Mouse (Mus musculus) hindbrain, embryonic 13.5 days (tissue): ENCODE measurements around the gene Tmem212. TPM values are rescaled to one million over a fixed set of nuclear protein-coding genes. Genes with fewer than 3 reads are reported as not detected.
A peak's percentile ranks its signal among the peaks of the same experiment; 100 is the strongest.
"Not testable (repeated sequence)": the region's sequence is repeated elsewhere in the genome, so short reads cannot be mapped to it uniquely, and the experiment has no call there.

Experiments
- ATAC-seq: fragments of 200-750 bp; cut with Nextera tagmentation; 2 replicates; pipeline ENCODE4 v1.8.0; 2017; ENCODE audit warnings: moderate TSS enrichment; ENCODE audit not compliant: low FRiP score
- H3K27ac ChIP-seq: fragments of 300-500 bp; sonication (generic); 2 replicates; pipeline ENCODE4 v1.5.1; 2015; ENCODE audit warnings: inconsistent platforms, mild to moderate bottlenecking, moderate library complexity
- H3K27me3 ChIP-seq: fragments of 300-500 bp; sonication (generic); 2 replicates; pipeline ENCODE4 v1.6.1; 2015; ENCODE audit warnings: mild to moderate bottlenecking, inconsistent platforms
- H3K36me3 ChIP-seq: fragments of 300-500 bp; sonication (generic); 2 replicates; pipeline ENCODE4 v1.6.1; 2015; ENCODE audit warnings: mild to moderate bottlenecking, inconsistent platforms
- H3K4me1 ChIP-seq: fragments of 300-500 bp; sonication (generic); replicated peaks from 2 replicates; pipeline ENCODE4 v1.6.1; 2015; ENCODE audit warnings: inconsistent platforms
- H3K4me2 ChIP-seq: fragments of 300-500 bp; sonication (generic); 2 replicates; pipeline ENCODE4 v1.6.1; 2015; ENCODE audit warnings: inconsistent platforms, mild to moderate bottlenecking, moderate library complexity
- H3K4me3 ChIP-seq: fragments of 300-500 bp; sonication (generic); 2 replicates; pipeline ENCODE4 v1.5.1; 2015; ENCODE audit warnings: mild to moderate bottlenecking, inconsistent platforms
- H3K9ac ChIP-seq: fragments of 300-500 bp; sonication (generic); 2 replicates; pipeline ENCODE4 v1.6.1; 2015; ENCODE audit warnings: mild to moderate bottlenecking, inconsistent platforms
- H3K9me3 ChIP-seq: fragments of 300-500 bp; sonication (generic); 2 replicates; pipeline ENCODE4 v1.6.1; 2016; ENCODE audit warnings: inconsistent platforms
- WGBS: fragments of 180-500 bp; shearing (Covaris S2); methylation state at CpG from one replicate; pipeline ENCODE4 v1.1.7; 2015; 5-methylcytosine and 5-hydroxymethylcytosine counted together
- polyA plus RNA-seq: library from polyadenylated mRNA; unstranded; fragments of >200 nt; fragmentation: Nextera tagmentation; extraction: Ambion mirVana; gene quantifications from 2 replicates; pipeline ENCODE4 v1.2.1, GENCODE M21; 2015

The Tmem212 gene
- polyA plus RNA-seq, result not detected in 2 replicates

DNA sequence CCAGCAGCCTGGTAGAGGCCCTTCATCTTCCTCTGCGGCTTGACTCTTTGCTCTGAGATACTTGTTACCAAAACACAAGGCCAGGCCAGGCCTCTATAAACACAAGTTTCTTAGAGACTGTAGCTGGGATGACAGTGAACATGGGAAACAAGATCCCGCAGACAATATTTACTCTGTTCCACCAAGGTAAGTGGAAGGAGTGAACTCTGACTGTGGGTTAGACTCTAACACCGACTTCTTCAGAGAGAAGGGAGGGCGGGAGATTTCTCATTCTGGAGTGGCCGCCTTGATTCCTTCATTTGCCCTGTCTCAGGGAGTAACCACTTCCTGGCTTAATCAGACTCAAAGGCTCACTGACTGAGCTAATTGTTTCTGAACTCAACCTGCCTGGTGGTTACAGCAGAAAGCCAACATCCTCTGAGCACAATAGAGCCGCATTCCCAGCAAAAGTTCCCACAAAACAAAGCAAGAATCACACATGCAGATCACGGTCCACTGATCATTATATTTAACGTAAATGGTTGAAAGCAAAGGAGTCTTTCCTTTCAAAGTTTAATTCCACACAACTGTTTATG lies at the start of gene Tmem212:
TSS of gene Tmem212 (minus strand) at position 51 of the 575 bp plus-strand sequence.
- no peaks in the 10 kb centered on the region for H3K27me3 ChIP-seq
- H3K27ac ChIP-seq, result no peak within 1 kb of the TSS
- H3K9ac ChIP-seq, result no peak within 1 kb of the TSS
- no peaks in the 10 kb centered on the region for H3K9me3 ChIP-seq
- 77% methylated on average over 8 of the region's 8 CpGs for WGBS
- no peak within 1 kb of the TSS for H3K4me2 ChIP-seq
- no peaks in the 10 kb centered on the region for H3K36me3 ChIP-seq
- no peak for ATAC-seq
- no peaks in the 10 kb centered on the region for H3K4me1 ChIP-seq
- H3K4me3 ChIP-seq, result no peak within 1 kb of the TSS

DNA sequence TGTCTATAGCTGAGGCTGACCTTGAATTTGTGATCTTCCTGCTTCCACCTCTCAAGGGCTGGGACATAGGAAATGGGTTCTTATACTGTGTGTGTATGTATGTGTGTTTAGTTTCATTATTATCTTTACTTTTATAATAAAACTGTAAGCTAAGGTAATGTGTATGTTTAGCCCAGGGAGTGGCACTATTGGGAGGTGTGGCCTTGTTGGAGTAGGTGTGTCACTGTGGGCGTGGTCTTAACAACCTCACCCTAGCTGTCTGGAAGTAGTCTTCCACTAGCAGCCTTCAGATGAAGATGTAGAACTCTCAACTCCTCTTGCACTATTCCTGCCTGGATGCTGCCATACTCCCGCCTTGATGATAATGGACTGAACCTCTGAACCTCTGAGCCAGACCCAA lies 49.2 kb upstream of the Tmem212 start:
- not testable (repeated sequence) for H3K4me1 ChIP-seq, H3K9me3 ChIP-seq, H3K4me2 ChIP-seq, H3K27me3 ChIP-seq, H3K27ac ChIP-seq, ATAC-seq, H3K9ac ChIP-seq, H3K4me3 ChIP-seq, H3K36me3 ChIP-seq
- WGBS, result 87% methylated on average over 2 of the region's 2 CpGs

DNA sequence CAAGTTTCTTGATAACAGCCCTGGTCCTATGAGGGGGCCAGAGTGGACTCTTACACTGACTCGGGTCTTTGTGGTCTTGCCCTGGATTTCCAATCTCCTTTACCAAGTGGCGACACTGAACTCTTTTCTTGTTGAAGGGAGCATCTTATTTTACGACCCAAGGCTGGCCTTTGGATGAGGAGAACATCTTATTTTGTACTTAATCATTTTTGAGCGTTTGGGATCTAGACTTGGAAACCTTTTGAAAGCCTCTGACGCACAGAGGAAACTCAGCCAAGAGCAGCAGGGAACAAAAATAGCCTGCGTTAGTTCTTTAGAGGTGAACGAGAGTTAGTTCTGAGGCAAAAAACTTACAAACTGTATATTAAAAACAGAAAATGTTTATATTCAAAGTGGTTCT lies 46.8 kb upstream of the Tmem212 start:
- Histone ChIP-seq H3K4me3 (no peak overlapping the region), H3K4me2 (no peak overlapping the region), H3K4me1 (peaks cover 19% of the 10 kb centered on the region), H3K9me3 (no peaks in the 10 kb centered on the region), H3K9ac (no peak overlapping the region), H3K36me3 (no peaks in the 10 kb centered on the region), H3K27me3 (peaks cover 15% of the 10 kb centered on the region), H3K27ac (no peak overlapping the region)
- 83% methylated on average over 7 of the region's 7 CpGs for WGBS
- no peak for ATAC-seq

DNA sequence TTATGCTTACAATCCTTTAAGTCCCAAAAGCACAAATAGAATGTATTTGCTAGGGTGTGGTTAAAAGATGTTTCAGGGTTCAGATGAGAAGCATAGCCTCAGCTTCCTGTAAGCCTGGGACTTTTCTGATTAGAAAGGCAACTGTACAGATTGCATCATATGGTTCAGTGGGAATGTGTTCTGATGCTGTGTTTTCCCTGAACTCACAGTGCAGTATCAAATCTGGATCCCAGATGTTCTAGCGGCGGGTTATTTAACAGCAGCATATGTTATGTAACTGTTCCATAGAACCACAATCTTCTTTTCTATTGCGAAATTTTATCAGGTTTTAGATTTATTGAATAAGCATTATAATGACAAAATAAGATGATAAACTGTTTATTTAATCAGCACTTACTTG lies 45.5 kb upstream of the Tmem212 start:
- Histone ChIP-seq H3K9me3 (no peaks in the 10 kb centered on the region), H3K4me3 (no peak overlapping the region), H3K4me2 (no peak overlapping the region), H3K27me3 (peaks cover 27% of the 10 kb centered on the region), H3K27ac (no peak overlapping the region), H3K36me3 (no peaks in the 10 kb centered on the region), H3K4me1 (peaks cover 19% of the 10 kb centered on the region), H3K9ac (no peak overlapping the region)
- ATAC-seq, result no peak
- 78% methylated on average over 3 of the region's 3 CpGs for WGBS

DNA sequence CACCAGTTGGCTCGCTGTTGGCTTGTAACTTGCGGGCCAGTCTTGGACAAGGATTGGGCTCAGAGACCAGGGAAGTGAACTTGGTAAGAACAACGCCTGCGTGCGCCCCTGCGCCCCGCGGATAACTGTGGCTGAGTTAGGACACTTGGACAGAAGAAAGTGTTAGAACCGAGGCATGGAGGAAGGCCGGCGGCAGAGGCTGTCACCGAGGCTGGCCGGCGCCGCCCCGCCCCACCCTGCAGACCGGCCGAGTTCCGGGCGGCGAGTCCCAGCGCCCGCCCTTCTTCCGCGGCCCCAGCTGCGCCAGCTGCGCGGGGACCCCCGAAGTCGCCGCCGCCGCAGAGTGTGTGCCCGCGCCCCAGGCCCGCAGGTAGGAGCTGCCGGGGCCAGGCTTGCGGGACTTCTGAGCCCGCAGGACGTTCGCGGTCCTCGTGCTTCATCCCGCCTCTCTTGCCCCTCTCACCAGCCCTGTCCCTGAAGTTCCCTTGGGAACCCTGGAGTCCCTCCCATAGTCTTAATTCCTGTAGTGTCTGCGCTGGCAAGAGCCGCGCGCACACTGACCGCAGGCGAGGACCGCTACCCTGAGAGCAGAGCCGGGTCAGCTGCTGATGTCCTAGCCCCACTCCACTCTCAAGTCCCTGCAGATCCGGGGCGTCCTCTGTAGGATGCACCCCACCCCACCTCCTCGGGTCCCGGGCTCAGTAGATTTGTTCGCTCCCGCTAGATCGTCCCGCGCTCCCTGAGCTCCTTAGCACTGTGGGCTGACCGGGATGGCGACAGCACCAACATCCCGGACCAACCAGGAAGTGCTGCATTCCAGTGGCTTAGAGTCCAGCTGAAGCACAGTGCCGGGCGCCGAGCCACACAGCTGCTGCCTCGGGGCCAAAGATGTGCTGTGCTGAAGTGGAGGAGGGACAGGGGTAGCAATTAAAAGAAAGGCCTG lies 42.5 kb upstream of the Tmem212 start, which contains the start of gene Pld1:
TSS of gene Pld1 (plus strand) at position 315 of the 943 bp plus-strand sequence.
- peaks cover 30% of the 10 kb centered on the region for H3K27me3 ChIP-seq
- peak; percentile 85 for ATAC-seq

DNA sequence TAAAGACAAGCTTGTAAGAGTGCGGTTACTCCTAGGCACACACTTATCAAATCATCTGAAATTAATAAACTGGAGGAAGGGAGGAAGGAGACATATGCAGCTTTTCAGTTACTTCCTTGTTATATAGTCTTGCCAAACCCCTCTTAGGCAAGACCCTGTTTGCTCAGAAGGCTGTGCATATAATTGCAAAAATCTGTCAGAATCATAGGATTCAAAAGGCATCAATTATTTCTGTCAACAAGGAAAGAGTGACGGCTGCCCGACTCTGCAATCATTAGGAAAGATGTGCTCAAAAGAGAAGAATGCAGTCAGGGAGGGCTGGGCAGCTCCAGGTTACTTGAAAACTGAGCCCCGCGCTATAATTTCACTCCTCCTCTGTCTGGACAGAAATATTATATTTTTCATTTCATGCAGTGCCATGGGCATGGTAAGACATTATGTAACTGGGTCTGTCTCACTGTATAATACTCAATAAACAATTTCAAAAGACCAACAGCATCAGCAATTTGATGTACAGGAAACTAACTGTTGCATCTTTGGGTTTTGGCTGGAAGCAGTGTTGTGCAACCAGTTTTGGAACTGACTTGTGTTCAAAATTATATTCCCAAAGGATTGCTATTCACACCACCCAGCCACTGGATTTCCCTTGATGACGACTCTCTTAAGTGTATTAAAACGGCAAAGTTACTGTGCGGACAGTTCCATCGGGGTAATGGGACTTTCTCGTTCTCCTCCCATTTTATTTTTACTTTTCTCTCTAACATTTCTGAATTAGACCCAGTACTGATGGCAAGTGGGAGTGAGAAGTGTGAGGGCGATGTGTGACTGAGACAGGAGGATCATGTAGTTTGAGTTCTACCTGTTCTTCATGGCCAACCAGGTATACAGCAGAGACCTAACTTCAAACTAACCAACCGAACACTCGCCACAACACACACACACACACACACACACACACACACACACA lies 41.3 kb upstream of the Tmem212 start:
- no peak for ATAC-seq
- H3K4me1 ChIP-seq, result peaks cover 19% of the 10 kb centered on the region
- 85% methylated on average over 13 of the region's 13 CpGs for WGBS
- no peak overlapping the region for H3K9ac ChIP-seq
- no peaks in the 10 kb centered on the region for H3K9me3 ChIP-seq
- H3K4me3 ChIP-seq, result no peak overlapping the region
- H3K36me3 ChIP-seq, result no peaks in the 10 kb centered on the region
- no peak overlapping the region for H3K27ac ChIP-seq
- peaks cover 30% of the 10 kb centered on the region for H3K27me3 ChIP-seq
- peak overlapping the region; percentile 99 for H3K4me2 ChIP-seq

More for the DNA sequence above, 42.5 kb upstream of the Tmem212 start, which contains the start of gene Pld1:
- Histone ChIP-seq H3K27ac (peak within 1 kb of the TSS; percentile 58), H3K4me1 (peaks cover 19% of the 10 kb centered on the region), H3K4me3 (peak within 1 kb of the TSS; percentile 62), H3K9ac (peak within 1 kb of the TSS; percentile 74), H3K36me3 (no peaks in the 10 kb centered on the region), H3K4me2 (peak within 1 kb of the TSS; percentile 99), H3K9me3 (no peaks in the 10 kb centered on the region)
- under 1% methylated on average over 68 of the region's 68 CpGs for WGBS

DNA sequence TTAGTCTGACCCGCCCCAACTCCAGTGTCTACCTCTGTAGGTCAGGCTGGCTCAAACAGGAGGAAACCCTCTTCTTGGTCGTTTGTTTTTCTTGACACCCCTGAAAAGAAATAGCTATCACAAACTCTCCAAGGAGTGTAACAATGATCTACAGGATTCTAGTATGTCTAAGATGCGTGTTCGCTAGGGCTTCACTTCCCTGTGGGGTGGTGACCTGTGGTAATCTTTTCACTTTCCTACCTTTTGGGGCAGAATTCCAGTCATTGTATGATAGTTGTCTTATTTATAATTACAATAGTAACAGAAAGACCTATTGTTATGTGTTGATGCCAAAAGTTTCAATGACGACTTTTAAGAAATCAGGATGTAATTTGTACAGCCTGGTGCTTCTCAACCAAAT lies 40.6 kb upstream of the Tmem212 start:
- H3K36me3 ChIP-seq, result no peaks in the 10 kb centered on the region
- no peak overlapping the region for H3K4me3 ChIP-seq
- H3K9ac ChIP-seq, result no peak overlapping the region
- peaks cover 19% of the 10 kb centered on the region for H3K4me1 ChIP-seq
- no peak overlapping the region for H3K4me2 ChIP-seq
- 79% methylated on average over 5 of the region's 5 CpGs for WGBS
- no peak overlapping the region for H3K27ac ChIP-seq
- peaks cover 30% of the 10 kb centered on the region for H3K27me3 ChIP-seq
- ATAC-seq, result no peak
- no peaks in the 10 kb centered on the region for H3K9me3 ChIP-seq

DNA sequence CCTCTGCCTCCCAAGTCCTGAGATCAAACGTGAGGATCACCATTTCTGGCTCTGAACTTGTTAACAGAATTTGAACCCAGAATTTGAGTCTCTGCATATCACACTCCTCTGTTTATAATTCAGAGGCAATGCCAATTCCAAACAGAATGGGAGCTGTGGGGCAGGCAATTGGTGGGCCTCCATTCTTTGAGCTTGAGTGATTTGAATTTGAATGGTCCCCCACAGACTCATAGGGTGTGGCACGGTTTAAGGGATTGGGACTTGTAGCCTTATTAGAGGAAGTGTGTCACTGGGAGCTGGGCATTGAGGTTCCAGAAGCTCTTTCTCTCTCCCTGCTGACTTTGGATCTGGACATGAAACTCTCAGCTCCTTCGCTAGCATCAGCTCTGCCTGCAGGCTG lies 39.5 kb upstream of the Tmem212 start:
- Histone ChIP-seq H3K4me1 (peaks cover 19% of the 10 kb centered on the region), H3K27me3 (peaks cover 30% of the 10 kb centered on the region), H3K9ac (no peak overlapping the region), H3K4me2 (no peak overlapping the region), H3K36me3 (no peaks in the 10 kb centered on the region), H3K4me3 (no peak overlapping the region), H3K9me3 (no peaks in the 10 kb centered on the region), H3K27ac (no peak overlapping the region)
- WGBS, result 62% methylated on average over 3 of the region's 3 CpGs
- no peak for ATAC-seq

DNA sequence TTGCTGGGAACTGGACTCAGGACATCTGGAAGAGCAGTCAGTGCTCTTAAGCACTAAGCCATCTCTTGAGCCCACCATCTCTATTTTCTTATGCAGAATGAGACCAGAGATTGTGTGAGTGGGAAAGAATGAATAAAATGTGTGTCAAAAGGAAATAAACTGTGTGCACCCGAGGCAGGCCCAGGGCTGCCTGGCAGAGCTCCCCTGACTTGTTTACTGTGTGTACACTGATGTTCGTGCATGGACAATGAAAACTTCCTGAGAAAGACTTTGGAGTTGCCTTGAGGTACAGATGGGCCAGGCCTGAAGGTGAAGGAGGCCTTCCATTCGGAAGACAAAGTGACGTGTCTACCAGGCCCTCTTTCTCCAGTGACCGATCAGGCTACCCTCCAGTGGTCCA lies 36.2 kb upstream of the Tmem212 start:
- no peak for ATAC-seq
- Histone ChIP-seq H3K9ac (no peak overlapping the region), H3K9me3 (no peaks in the 10 kb centered on the region), H3K4me2 (no peak overlapping the region), H3K4me1 (no peaks in the 10 kb centered on the region), H3K27me3 (peaks cover 11% of the 10 kb centered on the region), H3K27ac (no peak overlapping the region), H3K4me3 (no peak overlapping the region), H3K36me3 (no peaks in the 10 kb centered on the region)
- WGBS, result 90% methylated on average over 5 of the region's 5 CpGs

DNA sequence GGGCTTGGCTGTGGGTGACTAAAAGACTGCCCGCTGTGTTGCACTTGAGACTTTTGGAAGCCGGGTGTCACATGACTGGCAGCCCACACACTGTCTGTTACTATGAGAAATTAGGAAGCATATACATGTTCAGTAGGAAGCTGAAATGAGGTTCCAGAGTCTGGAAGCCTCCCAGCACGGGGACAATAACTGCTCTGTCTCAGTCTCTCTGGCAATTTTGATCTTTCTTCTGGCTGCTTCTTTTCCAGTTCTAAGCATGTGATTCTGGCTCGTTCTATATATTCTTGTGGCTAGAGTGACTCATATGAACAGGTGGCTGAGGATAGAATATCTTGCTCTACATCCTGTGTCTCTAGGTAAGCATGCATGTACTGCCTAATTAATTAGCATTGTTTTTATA lies 33.1 kb upstream of the Tmem212 start:
- Histone ChIP-seq H3K4me2 (no peak overlapping the region), H3K27ac (no peak overlapping the region), H3K27me3 (no peaks in the 10 kb centered on the region), H3K9me3 (no peaks in the 10 kb centered on the region), H3K4me3 (no peak overlapping the region), H3K4me1 (no peaks in the 10 kb centered on the region), H3K36me3 (no peaks in the 10 kb centered on the region), H3K9ac (no peak overlapping the region)
- ATAC-seq, result no peak
- WGBS, result 93% methylated on average over 4 of the region's 4 CpGs

DNA sequence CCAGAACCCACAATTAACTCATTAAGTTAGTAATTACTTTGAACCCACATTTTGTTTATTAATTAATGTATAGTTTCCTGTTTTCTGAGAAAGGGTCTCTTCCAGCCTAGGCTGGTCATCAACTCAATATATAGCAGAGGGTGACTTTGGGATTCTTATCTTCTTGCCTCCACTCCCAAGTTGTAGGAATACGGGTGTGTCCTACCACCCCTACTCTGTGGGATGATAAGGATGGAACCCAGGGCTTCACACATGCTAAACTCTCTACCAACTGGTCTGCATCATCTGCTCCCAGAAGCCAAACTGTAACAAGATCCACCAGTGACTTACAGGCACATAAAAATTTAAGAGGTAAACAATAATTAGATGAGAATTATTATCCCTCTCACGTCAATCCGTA lies 27.9 kb upstream of the Tmem212 start:
- Histone ChIP-seq H3K4me3 (no peak overlapping the region), H3K9me3 (peaks cover 7% of the 10 kb centered on the region; the same call in 1 of the 2 replicates), H3K36me3 (no peaks in the 10 kb centered on the region), H3K27me3 (no peaks in the 10 kb centered on the region), H3K4me2 (no peak overlapping the region), H3K4me1 (no peaks in the 10 kb centered on the region), H3K27ac (no peak overlapping the region), H3K9ac (no peak overlapping the region)
- no peak for ATAC-seq
- WGBS, result 88% methylated on average over 3 of the region's 3 CpGs
